Mouse (Mus musculus) ES-E14 (cell line): ENCODE results near the gene Hbb-bh2. TPM values are rescaled to one million over a fixed set of nuclear protein-coding genes. Genes with fewer than 3 reads are reported as not detected.

Experiments used
- DNase-seq: peaks from one replicate; pipeline ENCODE4 v3.0.0-alpha.2; 2013; ENCODE audit warnings: low read depth, low spot score
- H3K27ac ChIP-seq: 2 replicates; pipeline ENCODE4 v1.5.1; 2012; ENCODE audit warnings: low read depth, mild to moderate bottlenecking, low read length, moderate library complexity, mixed read lengths; ENCODE audit not compliant: poor library complexity, insufficient read depth, severe bottlenecking
- H3K36me3 ChIP-seq: 2 replicates; pipeline ENCODE4 v1.6.1; 2012; ENCODE audit warnings: mild to moderate bottlenecking, low read length, moderate library complexity, mixed read lengths; ENCODE audit not compliant: control insufficient read depth, poor library complexity, insufficient read depth, severe bottlenecking
- H3K4me1 ChIP-seq, 2 experiments: fragments of 150-350 bp in 1 of 2; sonication (generic) in 1 of 2; 2 replicates each; pipeline ENCODE4 v1.6.1; 2012; ENCODE audit warnings: low read length in 2 of 2, mild to moderate bottlenecking in 1 of 2, mixed read lengths in 1 of 2; ENCODE audit not compliant: control insufficient read depth in 2 of 2, insufficient read depth in 2 of 2, poor library complexity in 1 of 2
- H3K4me3 ChIP-seq, 2 experiments: fragments of 150-350 bp in 1 of 2; sonication (generic) in 1 of 2; 2 replicates each; pipeline ENCODE4 v1.5.1; 2012; ENCODE audit warnings: low read length in 2 of 2, low read depth in 1 of 2, mild to moderate bottlenecking in 1 of 2, mixed read lengths in 1 of 2; ENCODE audit not compliant: insufficient read depth in 1 of 2, poor library complexity in 1 of 2, severe bottlenecking in 1 of 2
- H3K9ac ChIP-seq: 2 replicates; pipeline ENCODE4 v1.6.1; 2012; ENCODE audit warnings: low read depth, mild to moderate bottlenecking, low read length, mixed read lengths; ENCODE audit not compliant: poor library complexity, insufficient read depth, severe bottlenecking
- H3K9me3 ChIP-seq: fragments of 150-350 bp; sonication (generic); 2 replicates; pipeline ENCODE4 v1.6.1; 2012; ENCODE audit warnings: low read depth, mild to moderate bottlenecking, low read length; ENCODE audit not compliant: control insufficient read depth, insufficient read depth
- CHD2 ChIP-seq: IDR thresholded peaks from 2 replicates; pipeline ENCODE4 v1.6.1; 2014; ENCODE audit warnings: mild to moderate bottlenecking, low read depth, low read length, inconsistent platforms
- HCFC1 ChIP-seq: IDR thresholded peaks from 2 replicates; pipeline ENCODE4 v1.6.1; 2012; ENCODE audit warnings: low read length, inconsistent platforms, borderline replicate concordance; ENCODE audit not compliant: insufficient read depth
- MAFK ChIP-seq: IDR thresholded peaks from 2 replicates; pipeline ENCODE4 v1.6.1; 2014; ENCODE audit warnings: mild to moderate bottlenecking, low read depth, low read length, inconsistent platforms; ENCODE audit not compliant: insufficient read depth
- ZC3H11A ChIP-seq: IDR thresholded peaks from 2 replicates; pipeline ENCODE4 v1.6.1; 2012; ENCODE audit warnings: low read depth, mild to moderate bottlenecking, inconsistent platforms, low read length, borderline replicate concordance
- ZNF384 ChIP-seq: IDR thresholded peaks from 2 replicates; pipeline ENCODE4 v1.6.1; 2012; ENCODE audit warnings: low read depth, low read length, inconsistent platforms
- in situ Hi-C, 2 experiments: fragments of 600-800 bp; cut with MboI; formaldehyde crosslinking; loops; one replicate each; pipeline ENCODE4 v1.15.1; 2025; ENCODE audit warnings: low sequenced_read_pairs in 2 of 2, inconsistent platforms in 1 of 2; ENCODE audit not compliant: unreplicated experiment in 2 of 2
- total RNA-seq: library from RNA; depleted of rRNA; stranded (reverse); fragments of 300-350 nt; gene quantifications from 2 replicates; pipeline ENCODE4 v1.2.3, GENCODE M21; 2012; rRNA removed

Hbb-bh2 gene
- total RNA-seq = not detected in 2 replicates

GRCm38 (mm10) chr7:103840268-103840667 lies at the start of gene Hbb-bh2:
TSS of gene Hbb-bh2 (minus strand) at chr7:103840520.
- DNase-seq = no peak
- H3K9me3 ChIP-seq = no peaks in the 10 kb centered on the region
- no peak for TF ChIP-seq ZC3H11A
- TF ChIP-seq CHD2 = no peak
- TF ChIP-seq HCFC1 = no peak
- no peak for TF ChIP-seq MAFK
- no peak for TF ChIP-seq ZNF384
- H3K4me1 ChIP-seq = no peaks in the 10 kb centered on the region
- H3K4me3 ChIP-seq = no peak within 1 kb of the TSS
- no peak within 1 kb of the TSS for H3K9ac ChIP-seq
- no peaks in the 10 kb centered on the region for H3K36me3 ChIP-seq
- in situ Hi-C loops = no loop called here
- H3K27ac ChIP-seq = no peak within 1 kb of the TSS

- Histone ChIP-seq H3K9me3 (no peaks in the 10 kb centered on the region), H3K4me1 (no peaks in the 10 kb centered on the region), H3K36me3 (no peaks in the 10 kb centered on the region), H3K9ac (no peak within 1 kb of the TSS), H3K27ac (no peak within 1 kb of the TSS), H3K4me3 (no peak within 1 kb of the TSS)
- no peak for TF ChIP-seq CHD2
- no peak for TF ChIP-seq MAFK
- TF ChIP-seq ZC3H11A = no peak
- no peak for TF ChIP-seq HCFC1
- TF ChIP-seq ZNF384 = no peak
- no peak for DNase-seq
- in situ Hi-C loops = no loop called here
These were observed 45.8 kb upstream of the Hbb-bh2 start, which contains the start of gene Olfr66 for GRCm38 (mm10) chr7:103886152-103886551. TSS of gene Olfr66 (minus strand) at chr7:103886252.

GRCm38 (mm10) chr7:103877093-103877492 lies 36.8 kb upstream of the Hbb-bh2 start:
- Histone ChIP-seq H3K9ac (no peak overlapping the region), H3K4me3 (no peak overlapping the region), H3K4me1 (no peaks in the 10 kb centered on the region), H3K27ac (no peak overlapping the region), H3K36me3 (no peaks in the 10 kb centered on the region), H3K9me3 (no peaks in the 10 kb centered on the region)
- in situ Hi-C loops = no loop called here
- DNase-seq = no peak
- TF ChIP-seq CHD2 (no peak), MAFK (no peak), HCFC1 (no peak), ZC3H11A (no peak), ZNF384 (no peak)

- no peak for TF ChIP-seq CHD2
- TF ChIP-seq ZC3H11A = no peak
- TF ChIP-seq HCFC1 = no peak
- no peak for TF ChIP-seq ZNF384
- TF ChIP-seq MAFK = no peak
- in situ Hi-C loops = no loop called here
- H3K4me1 ChIP-seq = no peaks in the 10 kb centered on the region
- DNase-seq = no peak
- H3K4me3 ChIP-seq = no peak overlapping the region
- no peaks in the 10 kb centered on the region for H3K36me3 ChIP-seq
- H3K9me3 ChIP-seq = no peaks in the 10 kb centered on the region
- no peak overlapping the region for H3K9ac ChIP-seq
- no peak overlapping the region for H3K27ac ChIP-seq
These were observed 34.1 kb upstream of the Hbb-bh2 start for GRCm38 (mm10) chr7:103874451-103874850.

- Histone ChIP-seq H3K4me1 (no peaks in the 10 kb centered on the region), H3K9me3 (no peaks in the 10 kb centered on the region), H3K27ac (no peak overlapping the region), H3K36me3 (no peaks in the 10 kb centered on the region), H3K4me3 (no peak overlapping the region), H3K9ac (no peak overlapping the region)
- no peak for TF ChIP-seq ZC3H11A
- no peak for TF ChIP-seq CHD2
- no peak for TF ChIP-seq MAFK
- no peak for TF ChIP-seq ZNF384
- no peak for TF ChIP-seq HCFC1
- no peak for DNase-seq
- in situ Hi-C loops = no loop called here
These were observed 32.7 kb upstream of the Hbb-bh2 start for GRCm38 (mm10) chr7:103873064-103873463.
